Mouse (Mus musculus): Measurements from ENCODE around the gene Arx. TPM values are rescaled to one million over a fixed set of nuclear protein-coding genes. Genes with fewer than 3 reads are reported as not detected.

Arx gene
- total RNA-seq (2021), result 10 to 100 TPM; 46.9 to 47.5 TPM

- intact Hi-C loops (cut with DNase I), result loop anchor here (5.0 kb wide), 1 partner anchor 181 kb away; no protein-coding TSS in a partner anchor
- DNase-seq, result peak; percentile 71
Measured at GRCm38 (mm10) chrX:93286291-93286893, at the start of gene Arx. Gene Arx (plus strand): TSS chrX:93286445.

DNA sequence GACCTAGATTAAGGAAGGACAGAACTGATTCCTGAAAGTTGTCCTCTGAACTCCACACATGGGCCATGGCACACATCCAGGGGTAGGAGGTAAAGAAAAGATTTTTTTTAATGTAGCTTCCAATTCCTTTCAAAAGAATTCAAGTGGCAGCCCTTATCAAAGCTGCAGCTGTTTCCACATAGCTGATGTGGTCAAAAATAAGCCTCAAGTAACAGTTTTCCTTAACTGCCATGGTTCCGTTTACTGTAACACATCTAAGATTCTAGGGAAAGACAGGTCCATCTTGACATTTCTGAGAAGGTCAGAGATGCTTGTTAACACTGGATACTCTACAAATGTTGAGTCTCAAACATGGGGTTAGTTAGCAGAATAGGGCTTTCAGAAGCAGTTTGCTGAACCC is 34.9 kb upstream of the Arx start:
- intact Hi-C loops (cut with DNase I), result no loop called here
- DNase-seq, result no peak

DNA sequence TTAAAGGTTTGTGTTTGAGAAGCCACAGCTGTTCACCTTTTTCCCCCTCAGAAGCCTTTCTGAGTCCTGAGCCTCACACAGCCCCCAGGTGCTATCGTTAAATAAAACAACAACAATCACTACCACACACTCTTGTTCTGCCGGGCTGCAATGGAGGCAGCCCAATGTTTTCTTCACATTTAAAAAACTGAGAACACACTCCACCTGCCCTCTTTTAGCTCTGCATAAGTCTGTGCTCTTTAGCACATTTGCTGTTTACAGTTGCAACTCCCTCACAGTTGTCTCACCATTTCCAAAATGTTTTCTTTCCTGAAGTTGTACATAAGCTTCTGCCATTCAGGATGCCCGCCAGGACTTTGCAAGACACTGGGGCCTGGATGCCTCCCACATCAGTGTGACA is 10.6 kb upstream of the Arx start:
- no peak for DNase-seq
- intact Hi-C loops (cut with DNase I), result no loop called here

- no peak for DNase-seq
- intact Hi-C loops (cut with DNase I), result loop anchor here (5.0 kb wide), 1 partner anchor 213 kb away; no protein-coding TSS in a partner anchor
Measured at GRCm38 (mm10) chrX:93279940-93280339, 6.3 kb upstream of the Arx start.

- DNase-seq, result peak; percentile 67
- intact Hi-C loops (cut with DNase I), result loop anchor here (5.0 kb wide), 1 partner anchor 214 kb away; no protein-coding TSS in a partner anchor
Measured at GRCm38 (mm10) chrX:93281028-93281723, 5.1 kb upstream of the Arx start.

DNA sequence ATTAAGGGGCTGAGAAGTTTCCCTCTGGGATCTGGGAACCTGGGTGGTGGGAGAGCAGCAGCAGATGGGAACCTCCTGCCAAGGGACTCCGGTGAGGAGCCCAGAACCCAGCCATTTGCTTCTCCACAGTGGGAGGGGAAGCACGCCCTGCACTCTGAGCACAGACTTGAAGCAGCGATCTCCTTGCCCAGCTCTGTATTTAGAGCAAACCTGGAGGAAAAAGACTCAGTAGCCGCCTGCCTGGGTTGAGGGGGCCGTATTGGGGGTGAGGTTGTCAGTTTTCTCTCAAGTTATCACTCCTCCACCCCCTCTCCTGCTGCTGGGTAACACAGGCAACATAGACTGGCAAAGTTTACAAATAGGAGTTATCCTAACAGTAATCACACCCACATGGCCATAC is 4.5 kb upstream of the Arx start:
- no peak for DNase-seq
- intact Hi-C loops (cut with DNase I), result loop anchor here (5.0 kb wide), 1 partner anchor 214 kb away; no protein-coding TSS in a partner anchor

DNA sequence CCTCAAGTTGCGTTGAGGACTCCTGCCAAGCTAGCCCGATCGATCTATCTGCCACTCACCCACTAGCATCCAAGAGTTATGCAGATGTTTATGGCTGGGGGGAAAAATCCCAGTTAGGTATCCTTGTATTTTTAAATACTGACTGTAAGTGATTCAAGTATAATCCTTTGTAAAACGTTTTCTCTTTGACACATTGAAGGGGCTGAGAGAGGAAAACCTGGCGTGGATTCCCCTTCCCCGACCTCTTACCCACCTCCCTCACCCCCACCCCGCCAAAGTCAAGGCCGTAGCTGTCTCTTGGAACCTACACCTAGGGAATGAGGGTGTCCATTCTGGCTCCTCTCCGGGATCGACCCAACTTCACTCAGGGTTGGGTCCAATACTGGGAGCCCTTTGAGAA is 1.2 kb upstream of the Arx start:
- no peak for DNase-seq
- intact Hi-C loops (cut with DNase I), result loop anchor here (5.0 kb wide), 1 partner anchor 182 kb away; no protein-coding TSS in a partner anchor

DNA sequence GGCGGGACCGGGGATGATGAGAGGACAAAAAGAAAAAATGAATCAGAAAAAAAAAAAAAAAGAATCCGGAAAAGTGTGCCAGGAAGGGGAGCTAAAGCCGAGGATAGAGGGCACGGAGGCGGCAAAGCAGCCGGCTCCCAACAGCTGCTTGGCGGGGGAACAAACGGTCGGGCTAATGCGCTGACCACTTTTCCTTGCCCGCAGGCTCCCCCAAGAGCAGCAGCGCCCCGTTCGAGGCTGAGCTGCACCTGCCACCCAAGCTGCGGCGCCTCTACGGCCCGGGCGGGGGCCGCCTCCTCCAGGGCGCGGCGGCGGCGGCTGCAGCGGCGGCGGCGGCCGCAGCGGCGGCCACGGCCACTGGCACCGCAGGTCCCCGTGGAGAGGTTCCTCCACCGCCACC is 2.1 kb downstream of the Arx start:
- intact Hi-C loops (cut with DNase I), result loop anchor here (5.0 kb wide), 1 partner anchor 179 kb away; no protein-coding TSS in a partner anchor
- DNase-seq, result no peak

GRCm38 (mm10) chrX:93289076-93289475 is 2.8 kb downstream of the Arx start:
- no peak for DNase-seq
- intact Hi-C loops (cut with DNase I), result loop anchor here (5.0 kb wide), 1 partner anchor 178 kb away; no protein-coding TSS in a partner anchor

DNA sequence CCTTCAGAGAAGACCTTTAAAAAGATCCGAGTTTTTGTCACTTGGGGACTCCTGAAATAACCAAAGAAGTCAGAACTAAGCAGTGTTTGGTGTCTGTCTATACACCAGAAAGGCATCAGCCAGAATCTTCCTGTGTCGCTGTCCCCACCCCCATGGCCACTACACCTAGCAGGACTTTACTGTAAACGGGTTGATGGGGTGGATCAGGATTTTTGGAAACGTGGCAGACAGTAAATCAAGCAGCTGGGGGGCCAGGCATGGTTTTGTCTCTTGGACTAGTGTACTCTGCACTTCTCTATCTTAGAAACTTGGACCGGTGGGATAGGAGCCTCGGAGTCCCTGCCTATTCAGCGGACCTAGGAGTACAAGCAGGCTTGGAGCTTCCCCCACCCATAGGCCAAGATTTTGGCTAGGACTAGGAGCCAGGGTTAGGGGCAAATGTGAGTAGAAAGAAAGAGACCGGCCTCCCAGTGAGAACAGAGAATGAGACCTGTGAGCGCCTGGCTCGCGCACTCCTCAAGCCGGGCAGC is 3.7 kb downstream of the Arx start:
- intact Hi-C loops (cut with DNase I), result loop anchor here (5.0 to 10.0 kb wide), 3 partner anchors 177 to 605 kb away; no protein-coding TSS in a partner anchor
- no peak for DNase-seq

GRCm38 (mm10) chrX:93292031-93292430 is 5.8 kb downstream of the Arx start:
- intact Hi-C loops (cut with DNase I), result loop anchor here (10.0 kb wide), 2 partner anchors 273 to 603 kb away; no protein-coding TSS in a partner anchor
- no peak for DNase-seq

DNA sequence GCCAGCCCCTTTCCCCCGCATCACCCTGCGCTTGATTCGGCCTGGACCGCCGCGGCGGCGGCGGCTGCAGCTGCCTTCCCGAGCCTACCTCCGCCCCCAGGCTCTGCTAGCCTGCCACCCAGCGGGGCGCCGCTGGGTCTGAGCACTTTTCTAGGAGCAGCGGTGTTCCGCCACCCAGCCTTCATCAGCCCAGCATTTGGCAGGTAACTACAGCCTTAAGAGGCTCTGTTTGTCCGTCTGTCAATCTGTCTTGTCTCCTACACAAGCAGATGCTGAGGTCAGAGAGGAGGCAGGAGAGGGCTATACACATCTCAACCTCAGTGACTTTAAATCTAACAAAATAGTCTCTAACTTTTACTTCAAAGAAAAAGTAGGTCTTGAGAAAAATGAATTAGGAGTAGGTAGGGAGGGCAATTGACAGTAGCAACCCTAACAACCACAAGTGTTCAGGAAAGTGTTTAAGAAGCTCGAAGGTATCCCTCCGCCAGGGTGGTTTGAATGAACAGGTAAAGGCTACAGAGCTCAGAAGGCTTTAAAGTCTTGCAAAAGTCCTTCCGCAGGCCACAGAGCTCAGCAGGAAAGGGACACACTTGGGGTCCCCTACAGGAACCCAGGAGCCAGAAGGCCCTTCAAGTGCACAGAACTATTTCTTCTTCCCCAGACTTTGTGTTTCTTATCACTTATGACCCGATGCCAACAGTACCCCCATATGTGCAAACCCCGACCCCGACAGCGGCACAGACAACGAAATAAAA is 8.7 kb downstream of the Arx start:
- intact Hi-C loops (cut with DNase I), result loop anchor here (10.0 kb wide), 2 partner anchors 270 to 600 kb away; no protein-coding TSS in a partner anchor

DNA sequence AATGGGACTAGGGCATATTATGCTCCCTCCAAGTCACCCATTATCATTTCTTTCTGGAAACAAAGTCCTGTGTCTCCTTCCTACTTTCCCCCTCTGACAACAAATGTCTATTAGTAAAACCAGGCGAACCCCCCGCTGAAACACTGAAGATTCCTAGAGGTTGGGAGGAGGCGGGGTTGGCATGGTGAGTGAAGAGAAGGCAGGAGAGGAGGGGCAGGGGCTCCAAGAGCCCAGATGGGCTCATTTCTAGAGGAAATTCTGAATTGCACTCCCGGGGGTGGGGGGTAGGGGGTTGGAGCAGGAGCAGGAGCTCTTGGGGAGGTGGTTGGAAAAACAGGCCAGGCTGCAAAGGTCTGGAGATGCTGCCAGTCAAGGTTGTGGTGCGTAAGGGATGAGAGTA is 9.6 kb downstream of the Arx start:
- intact Hi-C loops (cut with DNase I), result loop anchor here (10.0 kb wide), 2 partner anchors 269 to 599 kb away; no protein-coding TSS in a partner anchor
- DNase-seq, result no peak

More for the DNA sequence above, 8.7 kb downstream of the Arx start:
- DNase-seq, result no peak

- no peak for DNase-seq
- intact Hi-C loops (cut with DNase I), result loop anchor here (10.0 kb wide), 2 partner anchors 268 to 598 kb away; no protein-coding TSS in a partner anchor
Measured at GRCm38 (mm10) chrX:93297001-93297441, 10.8 kb downstream of the Arx start.

DNA sequence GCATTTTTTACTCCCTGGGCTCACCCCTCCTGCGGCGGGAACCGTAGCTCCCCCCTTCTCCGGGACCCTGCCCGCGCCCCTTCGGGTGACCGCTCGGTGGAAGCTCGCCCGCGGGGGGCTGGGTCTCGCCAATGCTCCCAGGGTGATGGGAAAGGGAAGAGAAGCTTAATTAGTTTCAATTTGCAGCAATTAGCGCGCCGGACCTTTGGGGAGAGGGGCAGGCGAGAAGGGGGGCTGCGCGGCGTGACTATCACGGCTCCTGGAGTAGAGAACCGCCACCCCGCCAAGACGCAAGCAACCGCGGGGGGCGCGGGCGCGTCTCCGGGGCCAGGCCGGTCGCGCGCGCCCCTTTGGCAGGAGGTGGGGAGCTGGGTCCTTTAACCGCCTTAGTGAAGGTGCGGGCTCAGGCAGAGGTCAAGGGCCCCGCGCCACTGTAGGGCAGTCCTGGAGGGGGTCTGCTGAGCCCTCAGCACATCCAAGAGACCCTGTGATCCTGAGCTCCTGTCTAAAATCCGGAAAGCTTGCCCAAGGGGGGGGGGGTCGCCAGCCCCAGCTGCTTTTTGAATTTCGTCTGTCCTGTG is 12.9 kb downstream of the Arx start:
- intact Hi-C loops (cut with DNase I), result loop anchor here (10.0 kb wide), 2 partner anchors 266 to 596 kb away; no protein-coding TSS in a partner anchor
- DNase-seq, result no peak

DNA sequence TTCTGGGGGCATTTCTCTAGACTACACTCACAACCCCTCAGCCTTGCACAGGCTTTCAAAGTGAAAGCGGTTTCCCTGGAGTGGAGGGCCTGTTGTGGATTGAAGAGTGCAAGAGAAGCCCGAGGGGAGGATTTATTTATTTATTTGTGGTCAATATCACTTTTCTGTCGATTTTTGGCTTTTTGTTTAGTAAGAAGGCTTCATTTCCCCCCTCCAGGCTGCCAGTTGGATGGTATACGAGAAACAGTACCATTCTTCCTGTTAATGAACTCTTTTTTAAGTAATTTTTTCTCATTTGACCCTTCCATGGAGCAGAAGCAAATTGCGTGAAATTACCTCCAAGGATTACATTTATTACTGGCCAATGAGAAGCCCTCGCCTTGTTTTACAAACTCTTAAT is 13.5 kb downstream of the Arx start:
- DNase-seq, result no peak
- intact Hi-C loops (cut with DNase I), result loop anchor here (10.0 kb wide), 2 partner anchors 265 to 595 kb away; no protein-coding TSS in a partner anchor

- no peak for DNase-seq
- intact Hi-C loops (cut with DNase I), result no loop called here
Measured at GRCm38 (mm10) chrX:93300183-93300815, 14.1 kb downstream of the Arx start.

- DNase-seq, result no peak
- intact Hi-C loops (cut with DNase I), result no loop called here
Measured at GRCm38 (mm10) chrX:93301798-93302197, 15.6 kb downstream of the Arx start.

GRCm38 (mm10) chrX:93305780-93306179 is 19.5 kb downstream of the Arx start:
- intact Hi-C loops (cut with DNase I), result no loop called here

GRCm38 (mm10) chrX:93317577-93317976 is 31.3 kb downstream of the Arx start:
- intact Hi-C loops (cut with DNase I), result no loop called here
- no peak for DNase-seq

More at GRCm38 (mm10) chrX:93305780-93306179, 19.5 kb downstream of the Arx start:
- no peak for DNase-seq
